Mouse (Mus musculus): ENCODE data around the gene Rdh19. TPM values are rescaled to one million over a fixed set of nuclear protein-coding genes. Genes with fewer than 3 reads are reported as not detected.
"Not testable (repeated sequence)": the region's sequence is repeated elsewhere in the genome, so short reads cannot be mapped to it uniquely, and the experiment has no call there.

The Rdh19 gene
- polyA plus RNA-seq, 1 experiment: not detected

DNA sequence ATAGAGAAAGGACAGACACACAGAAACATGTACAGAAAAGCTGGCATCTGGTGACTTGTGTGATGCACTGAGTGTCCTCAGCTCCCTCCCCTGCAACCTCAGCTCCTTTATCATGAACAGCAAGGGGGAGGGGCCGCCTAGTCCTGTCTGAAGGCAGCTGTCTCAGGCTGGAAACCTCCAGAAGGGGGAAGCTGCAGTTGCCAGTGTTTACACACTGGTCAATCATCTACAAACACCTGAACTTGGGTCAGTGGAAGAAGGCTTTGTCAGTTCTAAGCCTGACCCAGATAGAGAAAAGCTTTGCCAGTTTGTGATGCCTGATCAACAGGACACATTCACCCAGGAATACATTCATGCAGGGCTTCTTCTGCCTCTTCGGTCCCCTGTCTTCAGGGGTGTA is 28.0 kb downstream of the Rdh19 start:
- 15% methylated on average over 2 of the region's 2 CpGs for WGBS
- DNase-seq (ENCODE audit: low read depth, low spot score): no peak

DNA sequence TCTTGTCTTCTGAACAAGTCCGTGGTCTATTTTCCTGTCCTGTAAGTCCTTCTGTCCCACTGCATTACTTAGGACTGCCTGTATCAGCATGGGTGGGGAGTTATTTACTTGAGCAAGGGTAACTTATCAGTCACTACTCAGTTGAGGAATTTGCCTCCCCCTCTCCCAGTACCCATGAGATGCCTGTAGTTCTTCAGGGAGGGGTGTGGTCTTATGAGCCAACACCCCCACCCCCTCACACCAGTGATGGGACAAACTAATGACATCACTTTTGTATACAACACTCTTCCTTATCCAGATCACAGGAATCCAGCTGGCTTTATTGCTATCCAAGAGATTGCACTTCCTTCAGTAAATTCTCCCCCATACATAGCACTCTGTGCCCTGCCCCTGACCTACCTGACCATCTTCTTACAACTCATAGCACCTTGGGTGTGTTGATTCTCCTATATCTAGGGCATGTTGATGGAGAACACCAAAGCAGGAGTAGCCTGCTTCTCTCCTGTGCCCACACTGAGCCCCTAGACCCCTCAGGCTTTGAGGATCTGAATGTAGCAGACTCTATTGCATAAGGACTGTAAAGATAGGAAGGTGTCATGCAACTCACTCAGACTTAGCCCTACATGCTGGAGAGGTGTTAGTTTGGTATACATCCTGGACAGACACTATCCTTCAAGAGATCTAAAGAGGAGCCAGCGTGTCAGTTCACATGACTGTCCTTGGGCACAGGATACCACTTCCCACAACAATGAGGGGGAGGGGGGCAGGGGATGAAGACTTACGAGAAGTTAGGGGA is 28.7 kb downstream of the Rdh19 start:
- no peak for DNase-seq (ENCODE audit: low read depth, low spot score)
- 24% methylated on average over 3 of the region's 3 CpGs for WGBS

DNA sequence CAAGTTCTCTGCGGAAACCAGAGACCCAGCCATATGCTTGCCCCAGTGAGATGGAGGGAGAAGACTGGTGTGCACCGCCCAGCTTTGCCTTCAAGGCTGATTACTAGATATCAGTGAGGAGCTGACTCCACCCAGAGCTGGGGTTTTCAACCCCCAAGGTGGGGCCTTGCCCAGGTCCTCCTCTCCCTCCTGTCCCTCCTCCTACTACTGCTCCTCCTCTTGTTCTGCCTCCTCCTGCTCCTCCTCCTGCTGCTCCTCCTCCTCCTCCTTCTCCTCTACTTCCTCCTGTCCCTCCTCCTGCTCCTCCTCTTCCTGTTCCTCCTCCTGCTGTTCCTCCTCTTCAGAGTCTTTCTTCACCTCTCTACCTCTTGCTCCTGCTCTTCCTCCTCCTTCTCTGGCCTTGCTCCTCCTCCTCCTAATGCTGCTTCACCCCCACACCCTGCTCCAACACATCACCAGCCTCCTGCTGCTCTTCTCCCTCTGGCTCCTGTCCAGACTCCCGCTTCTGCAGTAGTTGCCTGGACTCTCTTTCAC is 29.5 kb downstream of the Rdh19 start:
- 25% methylated on average over 3 of the region's 3 CpGs for WGBS
- no peak for DNase-seq (ENCODE audit: low read depth, low spot score)

DNA sequence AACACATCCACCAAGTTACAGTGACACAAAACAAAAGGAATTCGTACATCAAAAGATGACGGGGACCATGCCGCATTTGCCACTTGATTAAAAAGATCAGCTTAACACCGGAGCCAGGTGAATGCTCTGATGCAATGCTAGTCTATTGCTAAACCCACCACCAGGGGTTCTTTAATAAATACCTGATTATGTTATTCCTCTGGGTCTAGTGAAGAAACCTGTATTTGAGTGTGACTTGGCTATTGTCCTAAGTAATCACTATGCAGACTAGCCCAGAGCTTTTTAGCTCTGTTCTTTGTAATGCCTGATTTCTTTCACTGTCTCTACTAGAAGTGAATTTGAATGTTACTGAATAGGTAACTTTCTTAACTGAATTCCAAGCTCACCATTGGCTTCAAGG is 31.3 kb downstream of the Rdh19 start:
- 95% methylated on average over 4 of the region's 4 CpGs for WGBS
- DNase-seq (ENCODE audit: low read depth, low spot score): no peak

DNA sequence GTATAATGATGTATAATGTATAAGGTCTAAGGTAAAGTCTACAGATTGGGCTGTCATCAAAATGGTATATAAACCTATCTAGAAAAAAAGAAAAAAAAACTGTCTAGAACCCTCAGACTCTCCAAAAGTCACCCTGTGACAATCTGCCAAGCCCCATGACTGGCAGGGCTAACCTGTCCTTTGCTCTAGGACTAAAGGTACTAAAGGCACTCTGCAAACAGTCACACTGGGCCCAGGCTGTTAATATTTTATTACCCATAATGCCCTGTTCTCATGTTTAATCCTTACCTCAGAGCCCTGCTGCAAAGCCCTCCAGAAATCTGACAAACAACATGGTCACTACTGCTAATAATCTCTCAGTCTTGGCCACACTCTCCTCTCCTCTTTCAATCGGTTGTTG is 36.8 kb downstream of the Rdh19 start:
- WGBS: 47% methylated on average over 1 of the region's 1 CpGs
- no peak for DNase-seq (ENCODE audit: low read depth, low spot score)

DNA sequence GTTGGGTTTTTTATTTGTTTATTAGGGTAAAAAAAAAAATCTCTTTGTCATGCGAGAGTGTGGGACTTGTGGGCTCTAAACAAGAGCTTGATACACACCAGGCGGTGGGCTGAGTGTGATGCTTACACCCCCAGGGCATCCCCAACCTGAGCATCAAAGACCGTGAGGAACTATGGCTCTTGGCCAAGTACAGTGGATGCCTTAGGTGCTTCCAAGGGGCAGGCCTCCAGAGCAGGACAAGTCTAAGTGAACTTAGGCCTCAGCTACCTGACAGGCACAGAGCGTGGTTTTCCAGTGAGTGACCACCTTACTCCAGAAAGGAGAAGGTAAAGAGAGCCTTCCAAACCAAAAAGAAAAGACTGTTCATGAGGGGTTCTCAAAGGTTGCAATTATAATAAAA is 37.2 kb downstream of the Rdh19 start:
- no peak for DNase-seq (ENCODE audit: low read depth, low spot score)
- 66% methylated on average over 4 of the region's 4 CpGs for WGBS

DNA sequence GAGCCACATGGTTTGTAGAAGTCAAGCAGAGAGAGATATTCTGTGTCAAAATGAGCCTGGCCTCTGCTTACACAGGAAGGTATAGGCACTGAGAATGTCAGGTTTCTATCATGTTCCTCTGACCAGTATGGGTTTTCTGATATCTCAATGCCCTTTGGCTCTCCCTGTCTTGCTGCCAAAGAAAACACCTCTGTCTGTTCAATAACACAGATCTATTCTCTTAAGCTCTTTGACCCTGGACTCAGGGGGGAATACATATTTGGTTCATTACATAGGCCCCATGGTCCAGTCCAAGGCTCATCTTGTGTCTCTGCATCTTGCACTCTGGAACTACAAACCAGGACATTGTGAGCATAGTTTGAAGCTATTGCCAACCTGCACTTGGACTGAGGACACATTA is 38.9 kb downstream of the Rdh19 start, which contains the start of gene Rdh7:
TSS of gene Rdh7 (minus strand) at position 213 of the 400 bp plus-strand sequence.
- no peak for DNase-seq (ENCODE audit: low read depth, low spot score)

DNA sequence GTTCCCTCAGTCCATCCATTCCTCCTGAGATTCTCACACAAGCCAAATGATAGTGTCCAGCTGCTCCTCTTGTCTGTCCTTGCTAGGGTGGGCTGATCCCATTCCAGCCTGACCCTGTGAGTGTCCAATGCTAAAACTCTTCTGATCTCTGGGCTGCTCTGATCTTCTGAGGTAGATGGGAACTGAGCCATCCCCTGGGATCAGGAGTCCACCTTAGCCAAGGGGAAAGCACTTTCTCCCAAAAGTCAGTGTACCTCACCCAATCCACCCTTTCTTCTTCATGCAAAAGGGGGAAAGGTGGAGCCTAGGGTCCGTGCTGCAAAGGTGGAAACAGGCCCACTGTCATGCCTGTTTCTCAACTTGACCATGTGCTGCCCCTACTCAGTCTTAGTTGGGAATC is 41.8 kb downstream of the Rdh19 start:
- DNase-seq (ENCODE audit: low read depth, low spot score): no peak
- 86% methylated on average over 1 of the region's 1 CpGs for WGBS

DNA sequence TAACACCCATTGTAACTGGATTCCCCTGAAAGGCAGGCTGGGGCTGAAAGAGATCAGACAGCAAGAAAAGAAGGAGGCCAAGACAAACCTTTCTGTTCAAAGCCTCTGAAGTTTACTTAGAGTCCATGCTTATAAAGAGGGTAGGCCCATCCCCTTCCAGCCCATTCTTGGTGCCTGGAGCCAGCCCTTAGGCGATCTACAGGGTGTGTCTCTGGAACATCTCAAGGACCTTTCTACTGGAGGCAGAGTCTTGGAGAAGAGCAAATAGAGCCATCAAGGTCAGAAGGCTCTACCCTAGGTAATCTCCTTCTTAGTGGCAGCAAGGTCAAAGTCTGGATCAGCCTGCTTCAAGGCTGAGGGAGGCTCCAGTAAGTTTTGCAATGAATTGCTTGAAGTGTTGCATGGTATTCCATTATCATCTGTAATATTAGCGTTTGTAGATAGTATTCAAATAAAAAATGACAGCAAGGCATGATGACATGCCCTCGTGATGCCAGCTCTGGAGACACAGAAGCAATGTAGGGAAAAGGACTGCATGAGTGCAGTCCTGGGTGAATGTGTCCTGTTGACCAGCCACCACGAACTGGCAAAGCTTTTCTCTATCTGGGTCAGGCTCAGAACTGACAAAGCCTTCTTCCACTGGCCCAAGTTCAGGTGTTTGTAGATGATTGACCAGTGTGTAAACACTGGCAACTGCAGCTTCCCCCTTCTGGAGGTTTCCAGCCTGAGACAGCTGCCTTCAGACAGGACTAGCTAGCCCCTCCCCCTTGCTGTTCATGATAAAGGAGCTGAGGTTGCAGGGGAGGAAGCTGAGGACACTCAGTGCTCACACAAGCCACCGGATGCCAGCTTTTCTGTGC is 43.7 kb downstream of the Rdh19 start:
- not testable (repeated sequence) for DNase-seq (ENCODE audit: low read depth, low spot score)
- WGBS: 19% methylated on average over 5 of the region's 5 CpGs

DNA sequence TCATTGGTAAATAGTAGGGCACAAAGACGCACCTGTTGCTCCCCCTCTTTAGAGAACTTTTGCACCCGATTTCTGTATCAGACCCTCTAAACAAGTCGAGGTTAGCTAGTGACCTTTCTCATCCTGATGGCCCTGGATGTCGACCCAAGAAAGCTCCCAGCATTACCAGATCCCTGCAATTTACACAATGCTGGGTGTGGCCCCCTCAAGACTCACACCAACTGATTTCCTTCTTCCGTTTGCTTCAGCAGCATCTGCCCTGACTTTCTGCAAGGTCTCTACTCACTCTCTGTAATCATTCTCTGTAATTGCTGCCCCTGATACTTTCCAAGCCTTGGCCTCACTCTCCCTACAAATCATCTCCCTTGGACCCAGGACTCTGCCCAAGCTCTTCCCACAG is 47.0 kb downstream of the Rdh19 start:
- WGBS: 23% methylated on average over 5 of the region's 5 CpGs
- DNase-seq (ENCODE audit: low read depth, low spot score): no peak

DNA sequence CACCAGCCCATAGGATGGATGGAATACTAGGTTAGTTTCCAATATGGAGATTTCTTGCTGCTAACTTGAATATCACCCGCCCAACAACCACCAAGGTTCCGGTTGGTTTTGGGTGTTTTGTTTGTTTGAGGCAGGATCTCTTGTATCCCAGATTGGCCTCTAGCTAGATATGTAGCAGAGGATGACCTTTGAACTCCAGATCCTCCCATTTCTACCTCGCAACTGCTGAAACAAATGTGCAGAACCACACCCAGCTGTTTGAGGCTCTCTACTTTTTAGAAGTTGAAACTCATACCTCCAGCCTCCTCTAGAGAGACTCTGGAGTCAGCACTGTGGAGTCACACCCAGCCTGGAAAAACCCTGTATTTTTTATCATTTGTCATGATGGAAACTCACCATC is 47.8 kb downstream of the Rdh19 start:
- DNase-seq (ENCODE audit: low read depth, low spot score): no peak
- WGBS: 28% methylated on average over 3 of the region's 3 CpGs

DNA sequence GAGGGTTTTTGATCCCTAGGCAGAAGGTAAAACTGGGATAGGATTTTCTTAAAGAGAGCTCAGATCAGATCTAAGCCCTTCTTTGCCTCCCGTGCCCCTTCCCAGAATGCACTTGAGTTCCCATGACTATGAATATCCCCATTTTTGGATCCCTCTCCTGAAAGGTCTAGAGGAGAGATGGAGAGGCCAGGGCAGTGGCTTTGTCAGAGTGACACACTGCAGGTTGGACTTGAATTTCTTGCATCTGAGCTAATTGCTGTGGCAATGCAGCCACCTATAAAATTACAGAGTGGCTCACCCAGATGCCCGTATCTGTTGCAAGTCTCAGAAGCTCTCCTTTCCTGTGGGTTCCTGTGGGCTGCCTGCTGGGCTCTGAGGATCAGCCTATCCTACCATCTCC is 48.5 kb downstream of the Rdh19 start, which contains the start of gene Sdr9c7:
TSS of gene Sdr9c7 (plus strand) at position 301 of the 400 bp plus-strand sequence.
- WGBS: 60% methylated on average over 2 of the region's 2 CpGs
- no peak for DNase-seq (ENCODE audit: low read depth, low spot score)

DNA sequence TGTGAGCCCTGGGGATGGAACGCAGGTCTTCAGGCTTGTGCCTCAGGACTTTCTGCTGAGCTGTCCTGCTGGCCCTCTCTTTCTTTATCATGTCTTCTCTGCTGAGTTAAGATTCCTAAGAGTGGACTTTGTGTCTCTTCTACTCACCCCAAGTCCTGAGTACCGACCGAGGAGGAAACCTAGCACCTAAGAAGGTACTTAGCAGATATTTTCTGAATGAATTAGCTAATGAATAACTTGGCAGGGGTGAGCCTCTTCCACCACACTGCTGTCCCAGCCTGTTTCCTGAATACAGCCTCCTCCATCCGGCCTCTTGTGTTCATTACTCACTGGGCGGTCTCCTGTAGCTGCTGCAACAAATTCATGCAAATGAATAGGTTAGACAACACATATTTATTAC is 50.1 kb downstream of the Rdh19 start:
- WGBS: 31% methylated on average over 5 of the region's 5 CpGs
- DNase-seq (ENCODE audit: low read depth, low spot score): no peak

DNA sequence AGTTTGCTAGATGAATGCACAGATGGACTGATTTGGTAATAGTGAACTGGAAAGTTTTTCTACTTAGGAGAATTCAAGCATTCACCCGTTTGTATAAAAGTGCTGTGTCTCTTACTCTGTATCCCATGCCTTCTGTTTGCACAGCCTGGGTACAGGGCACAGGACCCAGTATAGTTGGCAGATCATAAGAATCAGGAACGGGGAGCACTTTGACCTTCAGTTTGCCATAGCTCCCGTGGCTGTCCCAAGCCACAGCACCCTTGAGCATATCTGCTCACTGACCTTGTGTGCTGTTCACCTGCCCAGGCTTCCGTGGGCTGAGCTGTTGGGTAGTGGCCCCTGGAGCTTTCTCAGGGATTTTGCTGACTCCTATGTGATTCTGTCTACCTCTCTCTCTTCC is 52.0 kb downstream of the Rdh19 start:
- no peak for DNase-seq (ENCODE audit: low read depth, low spot score)
- 32% methylated on average over 4 of the region's 4 CpGs for WGBS

DNA sequence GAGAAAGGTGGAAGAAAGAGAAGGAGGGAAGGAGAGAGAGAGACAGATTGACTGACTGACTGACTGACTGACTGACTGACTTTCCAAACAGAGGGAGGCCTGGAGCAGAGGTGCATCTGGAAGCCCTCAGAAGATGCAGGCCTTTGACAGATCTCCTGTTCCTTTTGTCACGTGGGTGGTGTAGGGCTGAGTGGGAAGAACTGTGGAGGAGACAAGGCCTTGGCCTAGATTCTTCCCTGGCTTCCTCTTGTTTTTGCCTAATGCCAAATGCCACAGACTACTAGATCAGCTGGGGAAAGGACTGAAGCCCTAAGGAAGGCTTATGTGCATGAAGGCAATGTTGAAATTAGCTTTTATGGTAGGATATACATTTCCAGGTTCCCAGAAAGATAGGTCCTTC is 53.4 kb downstream of the Rdh19 start:
- no peak for DNase-seq (ENCODE audit: low read depth, low spot score)
- 93% methylated on average over 1 of the region's 1 CpGs for WGBS

DNA sequence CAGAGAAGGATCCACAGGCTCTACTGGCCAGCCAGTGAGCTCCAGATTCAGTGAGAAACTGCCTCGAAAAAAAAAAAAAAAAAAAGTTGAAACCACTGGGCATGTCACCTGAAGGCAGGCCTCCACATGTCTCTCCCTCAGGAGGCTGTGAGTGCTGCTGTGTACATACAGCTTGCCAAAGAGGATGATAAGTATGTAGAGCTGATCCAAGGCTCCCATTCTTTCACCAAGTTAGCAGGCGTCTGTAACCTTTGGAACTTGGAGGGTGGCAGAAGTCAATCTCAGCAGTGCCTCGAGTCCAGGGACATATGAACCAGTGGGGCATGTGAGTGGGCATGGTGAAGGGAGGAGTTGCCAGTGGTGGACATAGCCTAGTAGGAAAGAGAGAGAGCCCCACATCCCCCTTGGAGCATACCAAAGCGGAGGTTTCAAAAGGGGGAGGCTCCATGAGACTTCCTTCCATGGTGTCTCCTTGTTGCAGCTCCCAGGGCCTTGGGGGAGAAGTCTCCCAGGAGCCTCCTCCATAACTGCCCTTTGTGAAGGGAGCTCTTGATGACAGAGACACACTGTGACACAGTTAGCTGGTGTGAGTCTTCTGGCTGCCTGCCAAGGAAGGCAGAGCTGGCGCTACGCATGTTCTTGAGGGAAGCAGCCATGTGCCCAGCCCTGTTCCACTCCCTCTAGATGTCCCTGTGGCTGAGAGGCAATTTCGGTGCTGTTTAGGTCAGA is 55.2 kb downstream of the Rdh19 start:
- DNase-seq (ENCODE audit: low read depth, low spot score): no peak
- 26% methylated on average over 7 of the region's 7 CpGs for WGBS

DNA sequence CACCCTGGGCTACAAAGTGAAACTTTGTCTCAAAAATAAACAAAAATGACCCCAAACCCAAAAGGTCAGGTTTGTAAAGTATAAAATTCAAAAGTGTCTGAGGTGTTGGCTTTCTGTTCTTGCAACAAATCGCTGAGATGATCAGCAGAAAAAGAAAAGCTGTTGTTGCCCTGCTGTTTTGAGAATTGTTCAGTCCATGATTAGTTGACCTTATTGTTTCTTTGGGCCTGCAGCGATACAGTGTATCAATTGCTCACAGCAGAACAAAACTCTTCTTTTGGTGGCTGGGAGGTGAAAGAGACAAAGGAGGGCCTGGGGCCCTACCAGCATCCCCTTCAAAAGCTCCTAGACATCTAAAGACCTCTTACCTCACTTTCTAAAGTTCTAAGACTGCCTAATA is 56.4 kb downstream of the Rdh19 start:
- DNase-seq (ENCODE audit: low read depth, low spot score): no peak
- WGBS: 89% methylated on average over 2 of the region's 2 CpGs

DNA sequence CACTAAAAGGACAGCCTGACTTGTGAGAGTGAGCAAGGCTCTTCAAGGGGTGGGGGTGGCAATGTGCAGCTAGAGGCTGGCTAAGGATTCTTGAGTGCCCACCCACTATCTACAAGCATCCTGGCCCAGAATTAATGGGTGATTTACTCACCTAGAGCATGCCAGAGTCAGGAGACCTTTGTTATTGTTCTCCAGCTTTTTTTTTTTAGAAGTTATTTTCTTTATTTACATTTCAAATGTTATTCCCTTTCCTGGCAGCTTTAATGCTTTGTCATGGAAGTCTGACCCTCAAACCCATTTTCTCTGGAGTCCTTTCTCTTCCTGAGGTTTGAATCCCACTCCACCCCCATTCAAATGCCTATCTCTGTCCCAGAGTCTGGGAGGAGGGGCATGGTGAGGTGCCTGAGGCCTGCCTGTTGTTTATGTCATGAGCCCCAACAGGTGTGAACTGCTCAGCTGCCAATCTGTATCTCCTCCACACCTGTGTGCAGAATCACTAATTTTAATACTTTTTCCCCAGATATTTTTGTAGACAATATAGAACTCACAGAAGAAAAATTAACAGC is 57.7 kb downstream of the Rdh19 start:
- no peak for DNase-seq (ENCODE audit: low read depth, low spot score)
